Mouse (Mus musculus): ENCODE measurements around the gene Sh3d21. TPM values are rescaled to one million over a fixed set of nuclear protein-coding genes. Genes with fewer than 3 reads are reported as not detected.
A peak's percentile ranks its signal among the peaks of the same experiment; 100 is the strongest.

The Sh3d21 gene
- total and polyA plus RNA-seq, 3 experiments = 0.31 to 1.3 TPM; not detected in 1

GRCm38 (mm10) chr4:126103590-126104068 is 59.7 kb downstream of the Sh3d21 start, which contains the start of gene Stk40 (continued):
- TF ChIP-seq NRF1 (IDR thresholded peaks at IDR 0.05; ENCODE audit: insufficient read depth, low read depth, low read length, poor library complexity, severe bottlenecking) = peak; percentile 57; the same call in 1 of the 2 replicates
- TF ChIP-seq POLR2AphosphoS5 (IDR thresholded peaks at IDR 0.05; ENCODE audit: borderline replicate concordance, low read depth, low read length) = no peak
- TF ChIP-seq CHD2 (IDR thresholded peaks at IDR 0.05; ENCODE audit: low read length) = no peak
- peak; percentile 92; the same call in 1 of the 2 replicates for TF ChIP-seq POLR2AphosphoS2 (IDR thresholded peaks at IDR 0.05; ENCODE audit: low read length)
- peak; percentile 74 for TF ChIP-seq ZMIZ1 (IDR thresholded peaks at IDR 0.05; ENCODE audit: low read depth, low read length)
- TF ChIP-seq ZNF384 (IDR thresholded peaks at IDR 0.05; ENCODE audit: low read depth, low read length) = no peak
- TF ChIP-seq UBTF (IDR thresholded peaks at IDR 0.05; ENCODE audit: borderline replicate concordance, insufficient read depth, low read depth, low read length) = no peak
- TF ChIP-seq MXI1 (IDR thresholded peaks at IDR 0.05; ENCODE audit: low read depth, low read length) = peak; percentile 56
- no peak for TF ChIP-seq MYB (IDR thresholded peaks at IDR 0.05; ENCODE audit: low read depth, low read length)
- TF ChIP-seq TBP (IDR thresholded peaks at IDR 0.05; ENCODE audit: low read depth, low read length) = peak; percentile 72
- TF ChIP-seq NELFE (IDR thresholded peaks at IDR 0.05; ENCODE audit: low read depth, low read length) = peak; percentile 81
- no peak for TF ChIP-seq ZC3H11A (IDR thresholded peaks at IDR 0.05; ENCODE audit: low read depth, low read length)
- peak; percentile 85; the same call in 1 of the 2 replicates for TF ChIP-seq MAZ (IDR thresholded peaks at IDR 0.05; ENCODE audit: low read depth, low read length)
- no peak for TF ChIP-seq RAD21 (IDR thresholded peaks at IDR 0.05; ENCODE audit: low read depth, low read length)
- TF ChIP-seq ETS1 (IDR thresholded peaks at IDR 0.05; ENCODE audit: low read depth, low read length) = peak; percentile 86
- TF ChIP-seq EP300 (IDR thresholded peaks at IDR 0.05; ENCODE audit: low read depth in 1 of 2, low read length in 2 of 2) = peak in 1 of 2 experiments; percentile 62; a peak in 2 of 4 replicates
- no peak for TF ChIP-seq SMC3 (IDR thresholded peaks at IDR 0.05; ENCODE audit: low read depth, low read length)

GRCm38 (mm10) chr4:126103057-126103581 is 60.2 kb downstream of the Sh3d21 start:
- Histone ChIP-seq H3K9ac (ENCODE audit: control insufficient read depth, low read depth, low read length, poor library complexity, severe bottlenecking) (peak overlapping the region; percentile 84), H3K9me3 (replicated peaks; ENCODE audit: insufficient read depth, low read length) (no peaks in the 10 kb centered on the region), H3K79me2 (ENCODE audit: control insufficient read depth, insufficient read depth, low read length, poor library complexity) (peaks cover 41% of the 10 kb centered on the region), H3K27ac (ENCODE audit: control insufficient read depth, low read depth, low read length) (peak overlapping the region; percentile 93), H3K4me1 (ENCODE audit: control insufficient read depth in 1 of 2, insufficient read depth in 2 of 2, low read length in 2 of 2) (peaks cover 9 to 51% of the 10 kb centered on the region in 2 experiments), H3K36me3 (ENCODE audit: control insufficient read depth in 1 of 2, insufficient read depth in 2 of 2, low read length in 2 of 2) (peaks cover 0 to 39% of the 10 kb centered on the region in 2 experiments; a peak in 2 of 4 replicates), H3K4me3 (ENCODE audit: control insufficient read depth in 1 of 2, insufficient read depth in 1 of 2, low read depth in 2 of 2, low read length in 2 of 2) (peak overlapping the region; percentile 58 to 71), H3K27me3 (ENCODE audit: control insufficient read depth in 1 of 2, insufficient read depth in 2 of 2, low read length in 2 of 2) (no peaks in the 10 kb centered on the region)
- DNase-seq (ENCODE audit: low read depth, low spot score) = peak; percentile 98
- 0 out of 2 replicates have a peak, but pooled peaks have one; percentile 64 for TF ChIP-seq POLR2AphosphoS2 (IDR thresholded peaks at IDR 0.05; ENCODE audit: low read length)
- peak; percentile 99 for TF ChIP-seq ETS1 (IDR thresholded peaks at IDR 0.05; ENCODE audit: low read depth, low read length)
- TF ChIP-seq MAFK (IDR thresholded peaks at IDR 0.05; ENCODE audit: borderline replicate concordance, low read depth, low read length) = peak; percentile 77; the same call in 1 of the 2 replicates
- no peak for TF ChIP-seq MEF2A (IDR thresholded peaks at IDR 0.05; ENCODE audit: extremely low read depth, insufficient replicate concordance, low read depth, low read length, poor library complexity, severe bottlenecking)
- TF ChIP-seq RCOR1 (IDR thresholded peaks at IDR 0.05; ENCODE audit: low read depth, low read length) = no peak
- TF ChIP-seq MXI1 (IDR thresholded peaks at IDR 0.05; ENCODE audit: low read depth, low read length) = peak; percentile 88
- no peak for TF ChIP-seq MAZ (IDR thresholded peaks at IDR 0.05; ENCODE audit: low read depth, low read length)
- peak in 1 of 2 experiments; percentile 39; a peak in 2 of 4 replicates for TF ChIP-seq POLR2A (IDR thresholded peaks at IDR 0.05; ENCODE audit: control insufficient read depth in 1 of 2, insufficient read depth in 1 of 2, low read depth in 1 of 2, low read length in 2 of 2, poor library complexity in 1 of 2)
- no peak for TF ChIP-seq RAD21 (IDR thresholded peaks at IDR 0.05; ENCODE audit: low read depth, low read length)
- TF ChIP-seq TBP (IDR thresholded peaks at IDR 0.05; ENCODE audit: low read depth, low read length) = peak; percentile 74; the same call in 1 of the 2 replicates
- TF ChIP-seq ZMIZ1 (IDR thresholded peaks at IDR 0.05; ENCODE audit: low read depth, low read length) = peak; percentile 24
- no peak for TF ChIP-seq GATA1 (IDR thresholded peaks at IDR 0.05; ENCODE audit: low read depth, low read length)
- TF ChIP-seq CTCF (IDR thresholded peaks at IDR 0.05 in 2 of 3, conservative IDR thresholded peaks at IDR 0.05 in 1 of 3; ENCODE audit: control insufficient read depth in 1 of 3, insufficient read depth in 1 of 3, low read depth in 2 of 3, low read length in 3 of 3, poor library complexity in 1 of 3, severe bottlenecking in 1 of 3) = no peak
- peak; percentile 80; the same call in 1 of the 2 replicates for TF ChIP-seq MAX (IDR thresholded peaks at IDR 0.05; ENCODE audit: low read length)
- TF ChIP-seq BHLHE40 (IDR thresholded peaks at IDR 0.05; ENCODE audit: borderline replicate concordance, low read depth, low read length) = peak; percentile 69
- no peak for TF ChIP-seq POLR2AphosphoS5 (IDR thresholded peaks at IDR 0.05; ENCODE audit: borderline replicate concordance, low read depth, low read length)
- peak; percentile 95; the same call in 1 of the 2 replicates for TF ChIP-seq JUND (IDR thresholded peaks at IDR 0.05; ENCODE audit: low read depth, low read length)
- TF ChIP-seq CHD1 (IDR thresholded peaks at IDR 0.05; ENCODE audit: low read depth, low read length) = peak; percentile 87; the same call in 1 of the 2 replicates
- no peak for TF ChIP-seq CHD2 (IDR thresholded peaks at IDR 0.05; ENCODE audit: low read length)
- TF ChIP-seq E2F4 (IDR thresholded peaks at IDR 0.05; ENCODE audit: borderline replicate concordance, low read depth, low read length) = 0 out of 2 replicates have a peak, but pooled peaks have one; percentile 8
- TF ChIP-seq GABPA (IDR thresholded peaks at IDR 0.05; ENCODE audit: low read depth, low read length) = peak; percentile 82
- TF ChIP-seq HCFC1 (IDR thresholded peaks at IDR 0.05; ENCODE audit: low read depth, low read length) = peak; percentile 70; the same call in 1 of the 2 replicates
- peak; percentile 89 for TF ChIP-seq MYC (IDR thresholded peaks at IDR 0.05; ENCODE audit: low read depth, low read length)
- TF ChIP-seq MYB (IDR thresholded peaks at IDR 0.05; ENCODE audit: low read depth, low read length) = no peak
- peak; percentile 46 to 78; a peak in 3 of 4 replicates for TF ChIP-seq EP300 (IDR thresholded peaks at IDR 0.05; ENCODE audit: low read depth in 1 of 2, low read length in 2 of 2)
